Mouse (Mus musculus) midbrain, embryonic 13.5 days (tissue): ENCODE results near the gene Slc25a1. TPM values are rescaled to one million over a fixed set of nuclear protein-coding genes. Genes with fewer than 3 reads are reported as not detected.
A peak's percentile ranks its signal among the peaks of the same experiment; 100 is the strongest.

ENCODE experiments used
- ATAC-seq: fragments of 200-750 bp; cut with Nextera tagmentation; 2 replicates; pipeline ENCODE4 v1.8.0; 2017; ENCODE audit warnings: mild to moderate bottlenecking, moderate TSS enrichment, moderate library complexity
- H3K27ac ChIP-seq: fragments of 300-500 bp; sonication (generic); 2 replicates; pipeline ENCODE4 v1.5.1; 2015; ENCODE audit warnings: inconsistent platforms, mild to moderate bottlenecking, moderate library complexity
- H3K27me3 ChIP-seq: fragments of 300-500 bp; sonication (generic); 2 replicates; pipeline ENCODE4 v1.6.1; 2015; ENCODE audit warnings: mild to moderate bottlenecking, inconsistent platforms
- H3K36me3 ChIP-seq: fragments of 300-500 bp; sonication (generic); 2 replicates; pipeline ENCODE4 v1.6.1; 2015; ENCODE audit warnings: mild to moderate bottlenecking, inconsistent platforms
- H3K4me1 ChIP-seq: fragments of 300-500 bp; sonication (generic); replicated peaks from 2 replicates; pipeline ENCODE4 v1.6.1; 2015; ENCODE audit warnings: inconsistent platforms
- H3K4me2 ChIP-seq: fragments of 300-500 bp; sonication (generic); replicated peaks from 2 replicates; pipeline ENCODE4 v1.6.1; 2015; ENCODE audit warnings: moderate library complexity, mild to moderate bottlenecking, inconsistent platforms
- H3K4me3 ChIP-seq: fragments of 300-500 bp; sonication (generic); replicated peaks from 2 replicates; pipeline ENCODE4 v1.5.1; 2015; ENCODE audit warnings: mild to moderate bottlenecking, inconsistent platforms
- H3K9ac ChIP-seq: fragments of 300-500 bp; sonication (generic); replicated peaks from 2 replicates; pipeline ENCODE4 v1.6.1; 2015; ENCODE audit warnings: mild to moderate bottlenecking, inconsistent platforms
- H3K9me3 ChIP-seq: fragments of 300-500 bp; sonication (generic); 2 replicates; pipeline ENCODE4 v1.6.1; 2016; ENCODE audit warnings: mild to moderate bottlenecking, inconsistent platforms
- WGBS: fragments of 180-500 bp; shearing (Covaris S2); methylation state at CpG from one replicate; pipeline ENCODE4 v1.1.7; 2015; 5-methylcytosine and 5-hydroxymethylcytosine counted together
- polyA plus RNA-seq: library from polyadenylated mRNA; unstranded; fragments of >200 nt; fragmentation: Nextera tagmentation; extraction: Ambion mirVana; gene quantifications from 2 replicates; pipeline ENCODE4 v1.2.1, GENCODE M21; 2015

The Slc25a1 gene
- polyA plus RNA-seq, 1 experiment from 2014 or later, result 148 TPM

DNA sequence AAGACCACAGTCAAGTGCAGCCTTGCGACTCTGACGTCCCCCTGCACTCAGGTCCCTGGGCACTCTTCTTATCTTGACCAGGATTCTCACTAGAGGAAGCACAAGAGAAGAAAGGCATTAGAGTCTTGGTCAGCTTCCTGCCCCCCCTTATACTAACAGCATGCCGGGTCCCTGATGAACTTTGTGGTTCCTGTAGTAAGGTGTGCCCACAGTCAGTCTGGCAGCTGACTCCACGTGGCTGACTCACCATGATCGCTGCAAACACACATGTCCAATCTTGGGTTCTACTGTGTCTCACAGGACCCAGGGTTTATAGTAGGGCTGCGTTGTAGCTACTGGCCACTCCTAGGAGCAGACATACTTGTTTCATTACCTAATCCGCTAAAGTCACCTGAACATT, 10.2 kb upstream of the Slc25a1 start:
- Histone ChIP-seq H3K36me3 (no peaks in the 10 kb centered on the region), H3K4me3 (no peak overlapping the region), H3K4me1 (0 out of 2 replicates have a peak, but pooled peaks cover 4% of the 10 kb centered on the region), H3K4me2 (no peak overlapping the region), H3K9ac (no peak overlapping the region), H3K27ac (no peak overlapping the region), H3K9me3 (no peaks in the 10 kb centered on the region), H3K27me3 (peaks cover 27% of the 10 kb centered on the region)
- no peak for ATAC-seq
- WGBS, result 78% methylated on average over 7 of the region's 7 CpGs

DNA sequence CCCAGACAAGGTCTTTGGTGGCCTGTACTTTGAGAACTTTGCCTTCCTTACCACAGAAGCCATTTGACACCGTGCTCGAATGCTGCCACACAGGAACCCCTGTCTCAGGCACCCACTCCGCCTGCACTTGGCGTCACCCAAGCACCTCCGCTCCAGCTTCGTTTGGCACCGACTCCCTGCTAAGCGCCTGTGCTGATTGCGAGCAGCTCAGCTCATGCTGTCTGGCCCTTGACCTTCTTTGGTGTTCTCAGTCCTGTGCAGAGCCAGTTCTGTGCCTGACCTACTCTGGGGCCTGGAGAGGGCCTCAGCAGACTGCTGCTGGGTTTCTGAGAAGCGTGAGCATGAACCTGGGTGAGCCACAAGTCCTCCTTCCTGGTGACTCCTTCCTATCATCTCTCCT, 8.8 kb upstream of the Slc25a1 start:
- H3K36me3 ChIP-seq, result no peaks in the 10 kb centered on the region
- no peak overlapping the region for H3K9ac ChIP-seq
- H3K9me3 ChIP-seq, result no peaks in the 10 kb centered on the region
- H3K4me1 ChIP-seq, result 0 out of 2 replicates have a peak, but pooled peaks cover 4% of the 10 kb centered on the region
- peaks cover 27% of the 10 kb centered on the region for H3K27me3 ChIP-seq
- H3K27ac ChIP-seq, result no peak overlapping the region
- no peak overlapping the region for H3K4me3 ChIP-seq
- ATAC-seq, result no peak
- no peak overlapping the region for H3K4me2 ChIP-seq
- WGBS, result 85% methylated on average over 10 of the region's 10 CpGs

DNA sequence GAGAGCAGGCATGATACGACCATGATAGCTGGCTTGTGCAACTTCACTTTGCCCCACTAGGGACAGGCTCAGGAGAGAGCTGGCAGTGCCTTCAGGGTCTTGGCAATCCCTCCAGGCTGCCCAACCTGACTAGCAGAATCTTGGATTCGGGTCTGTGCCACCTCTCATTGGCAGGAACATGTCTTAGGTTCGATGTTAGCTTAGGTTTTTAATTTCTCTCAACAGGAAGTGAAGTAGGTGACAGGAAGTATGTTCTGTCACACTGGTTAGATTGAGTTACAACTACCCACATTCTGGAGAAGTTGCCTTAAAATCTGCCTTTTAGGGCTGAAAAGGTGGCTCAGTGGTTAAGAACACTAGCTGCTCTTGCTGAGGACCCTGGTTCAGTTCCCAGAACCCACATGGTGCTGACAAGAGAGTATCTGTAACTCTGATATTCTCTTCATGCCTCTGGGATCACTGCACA, 6.5 kb upstream of the Slc25a1 start:
- no peak for ATAC-seq
- WGBS, result 73% methylated on average over 3 of the region's 3 CpGs

DNA sequence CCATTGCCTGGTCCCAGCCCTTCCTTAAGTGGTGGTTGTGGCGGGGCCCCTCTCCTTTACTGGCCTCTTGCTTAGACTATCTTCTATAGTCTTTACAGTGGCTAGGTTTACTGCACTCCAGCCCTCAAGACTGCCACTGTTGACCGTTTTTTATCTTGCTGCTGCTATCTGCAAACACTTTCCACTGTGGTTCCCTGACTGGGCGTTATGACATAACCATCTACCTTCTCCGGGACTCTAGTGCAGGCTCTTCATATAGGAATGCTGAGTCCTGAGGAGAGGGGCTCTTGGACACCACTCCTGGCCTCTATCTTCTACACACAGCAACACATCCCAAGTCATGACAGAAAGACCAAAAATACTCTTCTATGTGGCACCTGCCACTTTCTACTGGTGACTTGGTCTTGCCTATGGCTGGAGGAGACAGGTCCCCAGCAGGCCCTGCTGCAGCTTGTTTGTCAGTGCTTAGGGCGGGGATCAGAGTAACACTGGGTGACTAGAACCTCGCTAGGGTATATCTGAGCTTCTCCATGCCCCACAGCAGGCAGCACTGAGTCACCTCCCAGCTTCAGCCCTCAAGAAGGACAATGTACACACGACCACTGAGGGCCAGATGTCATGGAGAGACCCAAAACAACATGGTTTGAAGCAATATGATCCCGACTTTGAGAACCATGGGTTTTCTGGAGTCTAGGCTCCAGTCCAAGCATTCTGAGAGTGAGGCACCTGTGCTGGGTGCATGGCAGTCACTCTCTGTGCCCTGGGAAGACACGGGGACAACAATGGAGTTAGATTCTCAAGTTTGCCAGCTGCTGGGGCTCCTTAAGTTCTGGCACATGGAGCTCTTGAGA, 5.8 kb upstream of the Slc25a1 start:
- Histone ChIP-seq H3K4me2 (no peak overlapping the region), H3K27me3 (peaks cover 27% of the 10 kb centered on the region), H3K36me3 (no peaks in the 10 kb centered on the region), H3K9me3 (no peaks in the 10 kb centered on the region), H3K4me1 (peaks cover 9% of the 10 kb centered on the region; the same call in 1 of the 2 replicates), H3K27ac (no peak overlapping the region), H3K9ac (no peak overlapping the region), H3K4me3 (no peak overlapping the region)
- WGBS, result 72% methylated on average over 9 of the region's 9 CpGs
- ATAC-seq, result no peak

More for the DNA sequence above, 6.5 kb upstream of the Slc25a1 start:
- Histone ChIP-seq H3K4me3 (no peak overlapping the region), H3K9ac (no peak overlapping the region), H3K36me3 (no peaks in the 10 kb centered on the region), H3K27ac (no peak overlapping the region), H3K4me2 (no peak overlapping the region), H3K27me3 (peaks cover 27% of the 10 kb centered on the region), H3K9me3 (no peaks in the 10 kb centered on the region), H3K4me1 (0 out of 2 replicates have a peak, but pooled peaks cover 4% of the 10 kb centered on the region)

DNA sequence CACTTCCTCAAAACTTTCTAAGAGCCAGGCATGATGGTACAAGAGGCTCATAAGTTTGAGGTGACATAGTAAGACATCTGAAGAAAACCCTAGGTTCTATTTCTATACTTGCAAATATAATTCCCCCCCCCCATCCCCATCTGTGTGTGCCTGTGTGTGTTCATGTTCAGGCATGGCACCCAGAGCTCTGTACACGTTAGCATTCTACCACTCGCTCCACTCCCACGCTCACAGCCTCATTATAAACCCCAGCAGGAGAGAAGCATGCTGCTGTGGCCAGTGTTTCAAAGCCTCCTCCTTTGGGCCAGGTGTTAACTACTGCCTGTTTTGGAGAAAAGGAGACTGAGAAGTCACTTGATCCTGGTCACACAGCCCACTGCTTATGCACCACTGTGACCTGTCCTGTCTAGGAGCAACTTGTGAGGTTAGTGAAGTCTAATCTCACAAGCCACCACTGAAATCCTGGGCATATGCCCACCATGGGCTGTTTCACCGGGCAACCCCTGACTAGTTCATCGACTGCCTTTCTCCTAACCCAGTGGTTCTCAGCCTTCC, 4.0 kb upstream of the Slc25a1 start:
- H3K9ac ChIP-seq, result no peak overlapping the region
- peaks cover 13% of the 10 kb centered on the region for H3K4me1 ChIP-seq
- H3K36me3 ChIP-seq, result no peaks in the 10 kb centered on the region
- ATAC-seq, result no peak
- no peaks in the 10 kb centered on the region for H3K9me3 ChIP-seq
- no peak overlapping the region for H3K4me2 ChIP-seq
- no peak overlapping the region for H3K27ac ChIP-seq
- H3K4me3 ChIP-seq, result no peak overlapping the region
- peaks cover 12% of the 10 kb centered on the region for H3K27me3 ChIP-seq
- 67% methylated on average over 5 of the region's 5 CpGs for whole genome bisulfite sequencing

DNA sequence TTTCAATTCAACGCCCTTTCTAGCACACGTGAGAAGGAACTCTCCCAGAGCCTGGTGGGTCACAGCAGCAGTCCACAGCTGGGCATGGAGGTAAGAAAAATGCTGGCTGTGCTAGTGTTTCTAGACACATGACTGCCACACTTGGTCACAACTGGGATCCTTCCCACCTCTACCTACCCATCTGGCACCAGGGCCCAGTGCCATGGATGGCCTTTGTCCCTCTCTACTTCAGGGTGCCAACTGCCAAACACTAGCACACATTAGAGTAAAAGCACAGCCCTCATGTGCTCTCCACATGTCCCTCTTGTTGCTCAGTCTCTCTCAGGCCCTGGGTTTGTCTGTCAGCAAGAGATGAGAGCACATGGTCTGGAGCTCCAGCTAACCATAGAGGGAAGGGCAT, 1.6 kb upstream of the Slc25a1 start:
- WGBS, result 61% methylated on average over 2 of the region's 2 CpGs
- H3K27me3 ChIP-seq, result peaks cover 2% of the 10 kb centered on the region; the same call in 1 of the 2 replicates
- no peak for ATAC-seq
- H3K9ac ChIP-seq, result no peak overlapping the region
- H3K9me3 ChIP-seq, result no peaks in the 10 kb centered on the region
- H3K4me2 ChIP-seq, result no peak overlapping the region
- H3K4me3 ChIP-seq, result no peak overlapping the region
- H3K27ac ChIP-seq, result peak overlapping the region; percentile 32
- peaks cover 19% of the 10 kb centered on the region for H3K36me3 ChIP-seq
- peaks cover 24% of the 10 kb centered on the region for H3K4me1 ChIP-seq

DNA sequence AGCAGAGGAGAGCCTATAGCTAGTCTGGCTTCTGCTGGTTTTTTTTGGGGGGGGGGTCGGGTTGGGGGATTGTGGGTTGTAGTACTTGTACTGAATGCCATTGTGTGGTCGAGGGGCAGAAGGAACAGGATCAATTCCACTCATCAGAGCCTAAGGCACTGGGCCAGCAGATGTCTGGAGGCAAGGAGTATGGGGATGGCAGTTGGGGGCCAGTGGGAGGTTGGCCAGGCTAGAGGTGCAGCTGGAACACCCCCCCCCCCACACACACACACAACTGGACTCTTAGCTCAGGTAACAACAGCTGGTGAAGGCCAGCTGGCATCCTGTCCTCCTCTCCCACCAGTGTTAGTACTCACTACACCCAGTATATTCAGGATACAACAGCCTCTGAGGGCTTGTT, 1.2 kb upstream of the Slc25a1 start:
- WGBS, result 12% methylated on average over 2 of the region's 2 CpGs

DNA sequence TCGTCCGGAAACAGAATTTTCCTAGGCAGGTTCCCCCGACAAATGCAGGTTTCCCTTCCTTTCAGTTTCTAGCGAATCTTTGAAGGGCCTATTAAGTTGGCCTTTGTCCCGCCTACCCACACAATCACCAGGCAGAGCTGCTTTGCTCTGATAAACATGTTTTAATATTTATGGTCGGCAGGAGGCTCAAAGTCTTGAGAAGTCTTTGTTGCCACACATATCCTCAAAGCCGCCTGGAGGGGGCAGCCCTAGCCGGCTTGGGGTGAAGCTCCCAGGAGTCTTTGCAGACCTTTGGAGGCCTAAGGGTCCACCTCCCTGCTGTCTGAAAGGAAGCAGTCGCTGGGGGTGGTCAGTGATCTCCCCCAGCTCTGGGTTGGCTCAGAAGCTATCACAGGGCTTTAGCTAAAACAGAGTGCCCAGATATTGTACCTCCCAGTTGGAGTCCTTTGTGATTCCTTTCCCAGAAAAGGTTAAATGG, 647 bp upstream of the Slc25a1 start:
- Histone ChIP-seq H3K36me3 (peaks cover 21% of the 10 kb centered on the region), H3K4me3 (peak overlapping the region; percentile 66), H3K9ac (peak overlapping the region; percentile 92), H3K4me1 (peaks cover 24% of the 10 kb centered on the region), H3K27ac (peak overlapping the region; percentile 89), H3K9me3 (no peaks in the 10 kb centered on the region), H3K27me3 (peaks cover 2% of the 10 kb centered on the region; the same call in 1 of the 2 replicates), H3K4me2 (peak overlapping the region; percentile 88)
- peak; percentile 43 for ATAC-seq
- 0% methylated on average over 9 of the region's 9 CpGs for WGBS

More for the DNA sequence above, 1.2 kb upstream of the Slc25a1 start:
- no peaks in the 10 kb centered on the region for H3K9me3 ChIP-seq
- ATAC-seq, result peak; percentile 9
- peaks cover 21% of the 10 kb centered on the region for H3K36me3 ChIP-seq
- H3K4me3 ChIP-seq, result no peak overlapping the region
- H3K4me1 ChIP-seq, result peaks cover 24% of the 10 kb centered on the region
- no peak overlapping the region for H3K9ac ChIP-seq
- H3K27ac ChIP-seq, result peak overlapping the region; percentile 89
- peaks cover 2% of the 10 kb centered on the region; the same call in 1 of the 2 replicates for H3K27me3 ChIP-seq
- H3K4me2 ChIP-seq, result no peak overlapping the region

DNA sequence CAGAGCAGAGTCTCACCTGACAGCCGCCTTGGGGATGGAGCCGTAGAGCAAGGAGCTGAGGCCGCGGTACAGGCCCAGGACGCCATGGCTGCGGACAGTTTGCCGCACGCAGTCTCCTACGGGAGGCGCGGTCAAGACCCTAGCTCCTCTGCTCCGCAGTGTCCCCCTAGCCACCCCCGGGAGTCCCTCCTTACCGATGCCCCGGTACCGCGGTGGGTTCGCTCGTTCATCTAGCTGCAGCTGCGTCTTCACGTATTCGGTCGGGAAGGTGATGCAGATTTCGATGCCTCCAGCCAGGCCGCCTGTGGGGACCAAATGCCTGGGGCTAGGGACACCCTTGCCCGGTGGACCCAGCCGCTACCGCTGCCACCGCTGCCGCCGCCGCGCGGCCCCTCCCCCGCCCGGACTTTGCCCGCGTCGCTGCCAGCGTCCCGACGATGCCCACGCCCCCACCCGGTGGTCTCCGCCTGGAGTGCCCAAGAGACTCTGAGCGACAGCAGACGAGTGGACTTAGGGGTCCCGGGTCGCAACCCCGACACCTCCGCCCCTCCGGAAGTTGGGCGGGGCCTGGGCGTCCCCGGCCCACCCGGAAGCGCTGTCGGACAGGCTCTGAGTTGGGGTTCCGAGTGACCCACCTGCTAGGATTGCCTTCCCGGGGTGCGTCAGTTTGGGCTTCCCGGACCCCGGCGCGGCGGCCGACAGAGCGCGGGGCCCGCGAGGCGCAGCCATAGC, 502 bp downstream of the Slc25a1 start:
- WGBS, result under 1% methylated on average over 70 of the region's 72 CpGs
- H3K4me2 ChIP-seq, result peak overlapping the region; percentile 88

DNA sequence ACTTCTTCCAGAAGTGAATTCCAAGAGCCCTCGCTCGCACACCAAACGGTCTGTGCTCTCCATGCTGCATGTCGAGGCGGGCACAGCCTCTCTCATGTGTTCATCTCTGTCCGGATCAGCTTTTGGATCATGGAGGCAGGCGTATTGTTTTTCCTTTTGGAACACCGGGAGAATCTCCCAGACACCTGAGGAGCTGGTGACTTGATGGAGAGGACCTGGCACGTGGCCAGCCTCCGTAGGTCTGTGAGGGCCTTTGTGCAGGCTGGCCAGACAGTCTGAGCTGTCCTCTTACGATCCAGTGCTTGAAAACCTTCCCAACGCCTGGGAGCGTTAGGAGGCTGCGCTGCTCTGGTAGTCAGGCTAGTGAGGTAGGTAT, 5.9 kb downstream of the Slc25a1 start:
- Histone ChIP-seq H3K4me1 (peaks cover 45% of the 10 kb centered on the region), H3K27ac (peak overlapping the region; percentile 91), H3K36me3 (peaks cover 21% of the 10 kb centered on the region), H3K4me2 (peak overlapping the region; percentile 97), H3K4me3 (peak overlapping the region; percentile 72), H3K27me3 (peaks cover 22% of the 10 kb centered on the region), H3K9ac (peak overlapping the region; percentile 90), H3K9me3 (no peaks in the 10 kb centered on the region)
- ATAC-seq, result peak; percentile 35
- under 1% methylated on average over 14 of the region's 14 CpGs for WGBS

More for the DNA sequence above, 502 bp downstream of the Slc25a1 start:
- peak overlapping the region; percentile 89 for H3K27ac ChIP-seq
- peaks cover 21% of the 10 kb centered on the region for H3K36me3 ChIP-seq
- ATAC-seq, result peak; percentile 57
- H3K27me3 ChIP-seq, result no peaks in the 10 kb centered on the region
- no peaks in the 10 kb centered on the region for H3K9me3 ChIP-seq
- H3K4me1 ChIP-seq, result peaks cover 34% of the 10 kb centered on the region
- peak overlapping the region; percentile 92 for H3K9ac ChIP-seq
- peak overlapping the region; percentile 66 for H3K4me3 ChIP-seq

DNA sequence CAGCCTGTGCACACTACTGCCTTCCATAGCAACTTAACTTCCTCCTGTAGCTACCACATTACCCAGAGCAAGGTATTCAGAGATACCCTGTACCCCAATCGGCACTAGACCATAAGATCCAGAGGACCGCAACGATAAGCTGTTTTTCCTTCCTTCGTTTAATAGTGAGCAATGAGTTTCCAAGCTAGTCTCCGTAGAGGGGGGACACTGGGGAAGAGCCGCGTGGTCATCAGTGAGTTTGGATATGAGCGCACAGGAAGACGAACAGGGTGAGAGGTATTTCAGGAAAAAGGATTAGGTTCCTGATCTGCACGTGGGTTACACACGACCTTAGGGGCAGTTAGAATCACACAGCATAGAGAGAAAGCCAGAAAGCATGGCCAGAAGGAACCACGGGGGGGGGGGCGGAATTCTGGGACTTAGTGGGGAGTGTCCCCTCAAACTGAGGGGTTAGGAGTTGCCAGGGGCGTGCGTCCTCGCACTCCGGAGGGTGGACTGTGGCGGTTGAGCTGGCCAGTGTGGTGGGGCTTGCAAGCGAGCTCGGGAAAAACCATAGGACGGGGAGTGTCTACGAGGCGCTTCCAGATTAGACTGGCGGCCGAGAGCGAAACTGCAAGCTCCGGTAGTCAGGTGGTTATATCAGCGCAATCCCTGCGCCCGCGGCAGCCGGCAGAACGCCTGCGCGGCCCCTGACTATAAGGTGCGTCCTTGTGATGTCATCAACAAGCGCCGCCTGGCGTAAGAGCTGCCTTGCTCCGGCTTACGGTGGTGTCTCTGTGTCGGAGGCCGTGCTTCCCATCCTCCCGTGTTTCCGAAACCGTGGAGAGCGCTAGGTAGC, 6.5 kb downstream of the Slc25a1 start:
- WGBS, result 1% methylated on average over 47 of the region's 47 CpGs
- Histone ChIP-seq H3K4me2 (peak overlapping the region; percentile 97), H3K36me3 (peaks cover 21% of the 10 kb centered on the region), H3K27ac (peak overlapping the region; percentile 91), H3K9me3 (no peaks in the 10 kb centered on the region), H3K4me1 (peaks cover 39% of the 10 kb centered on the region), H3K4me3 (peak overlapping the region; percentile 72), H3K27me3 (peaks cover 28% of the 10 kb centered on the region), H3K9ac (peak overlapping the region; percentile 90)
- peak; percentile 94 for ATAC-seq
